Mouse (Mus musculus) limb, embryonic 10.5 days (tissue): ENCODE results near the gene Nek10. TPM values are rescaled to one million over a fixed set of nuclear protein-coding genes. Genes with fewer than 3 reads are reported as not detected.
"Not testable (repeated sequence)": the region's sequence is repeated elsewhere in the genome, so short reads cannot be mapped to it uniquely, and the experiment has no call there.

Source experiments
- DNase-seq: peaks from one replicate; pipeline ENCODE4 v3.0.0-alpha.2; 2017; ENCODE audit warnings: low spot score
- H3K27ac ChIP-seq: fragments of 300-500 bp; sonication (generic); 2 replicates; pipeline ENCODE4 v1.5.1; 2016; ENCODE audit warnings: mild to moderate bottlenecking
- H3K27me3 ChIP-seq: fragments of 300-500 bp; sonication (generic); 2 replicates; pipeline ENCODE4 v1.6.1; 2016; ENCODE audit warnings: low read depth, mild to moderate bottlenecking; ENCODE audit not compliant: poor library complexity, severe bottlenecking
- H3K36me3 ChIP-seq: fragments of 300-500 bp; sonication (generic); 2 replicates; pipeline ENCODE4 v1.6.1; 2016; ENCODE audit warnings: mild to moderate bottlenecking, moderate library complexity
- H3K4me1 ChIP-seq: fragments of 300-500 bp; sonication (generic); 2 replicates; pipeline ENCODE4 v1.6.1; 2016
- H3K4me3 ChIP-seq: fragments of 300-500 bp; sonication (generic); 2 replicates; pipeline ENCODE4 v1.5.1; 2016; ENCODE audit warnings: mild to moderate bottlenecking, moderate library complexity
- H3K9me3 ChIP-seq: fragments of 300-500 bp; sonication (generic); replicated peaks from 2 replicates; pipeline ENCODE4 v1.6.1; 2016; ENCODE audit warnings: mild to moderate bottlenecking
- WGBS: fragments of 180-500 bp; shearing (Covaris S2); methylation state at CpG from one replicate; pipeline ENCODE4 v1.1.7; 2016; 5-methylcytosine and 5-hydroxymethylcytosine counted together
- polyA plus RNA-seq: library from polyadenylated mRNA; unstranded; fragments of >200 nt; fragmentation: Nextera tagmentation; extraction: Ambion mirVana; gene quantifications from 2 replicates; pipeline ENCODE4 v1.2.1, GENCODE M21; 2016

Nek10 gene
- 0.05 and 0.06 TPM in 2 replicates for polyA plus RNA-seq

- DNase-seq, H3K9me3 ChIP-seq, H3K27ac ChIP-seq, H3K4me3 ChIP-seq, H3K27me3 ChIP-seq, H3K4me1 ChIP-seq: not testable (repeated sequence)
- H3K36me3 ChIP-seq = peaks cover 24% of the 10 kb centered on the region
- 70% methylated on average over 2 of the region's 2 CpGs for WGBS
Observed at GRCm38 (mm10) chr14:14803115-14803514, at the start of gene Nek10. TSS of gene Nek10 (plus strand) at chr14:14803415.

- Histone ChIP-seq H3K27ac (no peak overlapping the region), H3K36me3 (peaks cover 98% of the 10 kb centered on the region), H3K4me1 (no peaks in the 10 kb centered on the region), H3K27me3 (no peaks in the 10 kb centered on the region), H3K4me3 (no peak overlapping the region), H3K9me3 (no peaks in the 10 kb centered on the region)
- no peak for DNase-seq
- WGBS = 98% methylated on average over 2 of the region's 2 CpGs
Observed at GRCm38 (mm10) chr14:14781169-14781568, 22.0 kb upstream of the Nek10 start.

- WGBS = 91% methylated on average over 1 of the region's 1 CpGs
Observed at GRCm38 (mm10) chr14:14784223-14784622, 19.0 kb upstream of the Nek10 start.

GRCm38 (mm10) chr14:14786979-14787378 lies 16.2 kb upstream of the Nek10 start:
- WGBS = 92% methylated on average over 1 of the region's 1 CpGs
- Histone ChIP-seq H3K4me1 (no peaks in the 10 kb centered on the region), H3K9me3 (no peaks in the 10 kb centered on the region), H3K27me3 (no peaks in the 10 kb centered on the region), H3K36me3 (peaks cover 94% of the 10 kb centered on the region), H3K4me3 (no peak overlapping the region), H3K27ac (no peak overlapping the region)
- no peak for DNase-seq

More at GRCm38 (mm10) chr14:14784223-14784622, 19.0 kb upstream of the Nek10 start:
- Histone ChIP-seq H3K4me3 (no peak overlapping the region), H3K27me3 (no peaks in the 10 kb centered on the region), H3K9me3 (no peaks in the 10 kb centered on the region), H3K27ac (no peak overlapping the region), H3K36me3 (peaks cover 97% of the 10 kb centered on the region), H3K4me1 (no peaks in the 10 kb centered on the region)
- DNase-seq = no peak

GRCm38 (mm10) chr14:14789840-14790470 lies 13.3 kb upstream of the Nek10 start:
- peaks cover 75% of the 10 kb centered on the region for H3K36me3 ChIP-seq
- no peaks in the 10 kb centered on the region for H3K9me3 ChIP-seq
- WGBS = 95% methylated on average over 4 of the region's 4 CpGs
- no peak overlapping the region for H3K27ac ChIP-seq
- DNase-seq = no peak
- H3K27me3 ChIP-seq = no peaks in the 10 kb centered on the region
- H3K4me1 ChIP-seq = no peaks in the 10 kb centered on the region
- H3K4me3 ChIP-seq = no peak overlapping the region

GRCm38 (mm10) chr14:14799861-14800260 lies 3.4 kb upstream of the Nek10 start:
- Histone ChIP-seq H3K27ac (no peak overlapping the region), H3K4me1 (peaks cover 3% of the 10 kb centered on the region; the same call in 1 of the 2 replicates), H3K36me3 (peaks cover 50% of the 10 kb centered on the region), H3K4me3 (no peak overlapping the region), H3K9me3 (no peaks in the 10 kb centered on the region), H3K27me3 (no peaks in the 10 kb centered on the region)
- WGBS = 88% methylated on average over 5 of the region's 5 CpGs
- DNase-seq = no peak

GRCm38 (mm10) chr14:14800332-14800731 lies 2.9 kb upstream of the Nek10 start:
- no peak for DNase-seq
- H3K4me3 ChIP-seq = no peak overlapping the region
- H3K9me3 ChIP-seq = no peaks in the 10 kb centered on the region
- peaks cover 3% of the 10 kb centered on the region; the same call in 1 of the 2 replicates for H3K4me1 ChIP-seq
- peaks cover 48% of the 10 kb centered on the region for H3K36me3 ChIP-seq
- H3K27ac ChIP-seq = no peak overlapping the region
- WGBS = 91% methylated on average over 4 of the region's 4 CpGs
- no peaks in the 10 kb centered on the region for H3K27me3 ChIP-seq

- 96% methylated on average over 3 of the region's 3 CpGs for WGBS
- Histone ChIP-seq H3K4me3 (no peak overlapping the region), H3K9me3 (no peaks in the 10 kb centered on the region), H3K36me3 (peaks cover 44% of the 10 kb centered on the region), H3K4me1 (peaks cover 3% of the 10 kb centered on the region; the same call in 1 of the 2 replicates), H3K27ac (no peak overlapping the region), H3K27me3 (no peaks in the 10 kb centered on the region)
- no peak for DNase-seq
Observed at GRCm38 (mm10) chr14:14800810-14801209, 2.4 kb upstream of the Nek10 start.

GRCm38 (mm10) chr14:14803921-14804517 lies 804 bp downstream of the Nek10 start:
- 8% methylated on average over 10 of the region's 10 CpGs for WGBS
- H3K4me1 ChIP-seq = peaks cover 3% of the 10 kb centered on the region; the same call in 1 of the 2 replicates
- DNase-seq = peak; percentile 40

GRCm38 (mm10) chr14:14804518-14805212 lies 1.4 kb downstream of the Nek10 start:
- Histone ChIP-seq H3K4me1 (peaks cover 3% of the 10 kb centered on the region; the same call in 1 of the 2 replicates), H3K27ac (no peak overlapping the region), H3K27me3 (no peaks in the 10 kb centered on the region), H3K9me3 (no peaks in the 10 kb centered on the region), H3K4me3 (no peak overlapping the region), H3K36me3 (peaks cover 12% of the 10 kb centered on the region)
- WGBS = 69% methylated on average over 5 of the region's 5 CpGs
- no peak for DNase-seq

More at GRCm38 (mm10) chr14:14803921-14804517, 804 bp downstream of the Nek10 start:
- no peak overlapping the region for H3K27ac ChIP-seq
- peaks cover 16% of the 10 kb centered on the region for H3K36me3 ChIP-seq
- H3K4me3 ChIP-seq = no peak overlapping the region
- H3K27me3 ChIP-seq = no peaks in the 10 kb centered on the region
- no peaks in the 10 kb centered on the region for H3K9me3 ChIP-seq

- Histone ChIP-seq H3K27ac (no peak overlapping the region), H3K36me3 (no peaks in the 10 kb centered on the region), H3K27me3 (no peaks in the 10 kb centered on the region), H3K4me1 (no peaks in the 10 kb centered on the region), H3K9me3 (no peaks in the 10 kb centered on the region), H3K4me3 (no peak overlapping the region)
- WGBS = 88% methylated on average over 12 of the region's 12 CpGs
- no peak for DNase-seq
Observed at GRCm38 (mm10) chr14:14832520-14833240, 29.5 kb downstream of the Nek10 start.

GRCm38 (mm10) chr14:14833498-14833897 lies 30.3 kb downstream of the Nek10 start:
- Histone ChIP-seq H3K27me3 (no peaks in the 10 kb centered on the region), H3K27ac (no peak overlapping the region), H3K36me3 (no peaks in the 10 kb centered on the region), H3K4me3 (no peak overlapping the region), H3K9me3 (no peaks in the 10 kb centered on the region), H3K4me1 (no peaks in the 10 kb centered on the region)
- no peak for DNase-seq
- 79% methylated on average over 1 of the region's 1 CpGs for WGBS
